Mouse (Mus musculus): ENCODE measurements around the gene Prr5.

Prr5 gene

GRCm38 (mm10) chr15:84668938-84669747 is at the start of gene Prr5:
Prr5 (plus strand) TSS chr15:84669620.
- DNase-seq (ENCODE audit: low spot score), result no peak

- DNase-seq (ENCODE audit: low spot score), result no peak
These were observed 49.4 kb upstream of the Prr5 start for GRCm38 (mm10) chr15:84620028-84620427.

GRCm38 (mm10) chr15:84621722-84622428 is 47.5 kb upstream of the Prr5 start:
- no peak for DNase-seq (ENCODE audit: low spot score)

GRCm38 (mm10) chr15:84624870-84625269 is 44.5 kb upstream of the Prr5 start:
- DNase-seq (ENCODE audit: low spot score), result no peak

- peak; percentile 67 for DNase-seq (ENCODE audit: low spot score)
These were observed 43.6 kb upstream of the Prr5 start for GRCm38 (mm10) chr15:84625712-84626414.

- no peak for DNase-seq (ENCODE audit: low spot score)
These were observed 42.1 kb upstream of the Prr5 start for GRCm38 (mm10) chr15:84627308-84627707.

- DNase-seq (ENCODE audit: low spot score), result peak; percentile 85
These were observed 39.7 kb upstream of the Prr5 start for GRCm38 (mm10) chr15:84629680-84630079.

GRCm38 (mm10) chr15:84631560-84631959 is 37.9 kb upstream of the Prr5 start:
- peak; percentile 89 for DNase-seq (ENCODE audit: low spot score)

- DNase-seq (ENCODE audit: low spot score), result no peak
These were observed 35.1 kb upstream of the Prr5 start for GRCm38 (mm10) chr15:84634361-84634760.

- DNase-seq (ENCODE audit: low spot score), result no peak
These were observed 31.0 kb upstream of the Prr5 start for GRCm38 (mm10) chr15:84638405-84638804.

- no peak for DNase-seq (ENCODE audit: low spot score)
These were observed 30.4 kb upstream of the Prr5 start for GRCm38 (mm10) chr15:84639072-84639450.

GRCm38 (mm10) chr15:84639451-84640136 is 29.8 kb upstream of the Prr5 start:
- peak; percentile 56 for DNase-seq (ENCODE audit: low spot score)

- no peak for DNase-seq (ENCODE audit: low spot score)
These were observed 28.7 kb upstream of the Prr5 start for GRCm38 (mm10) chr15:84640722-84641121.

- DNase-seq (ENCODE audit: low spot score), result no peak
These were observed 28.3 kb upstream of the Prr5 start for GRCm38 (mm10) chr15:84641127-84641526.

GRCm38 (mm10) chr15:84641948-84642347 is 27.5 kb upstream of the Prr5 start:
- no peak for DNase-seq (ENCODE audit: low spot score)

- peak; percentile 45 for DNase-seq (ENCODE audit: low spot score)
These were observed 26.2 kb upstream of the Prr5 start for GRCm38 (mm10) chr15:84643178-84643577.

- DNase-seq (ENCODE audit: low spot score), result no peak
These were observed 17.9 kb upstream of the Prr5 start for GRCm38 (mm10) chr15:84651481-84651880.

- DNase-seq (ENCODE audit: low spot score), result no peak
These were observed 16.3 kb upstream of the Prr5 start for GRCm38 (mm10) chr15:84653151-84653550.

- peak; percentile 93 for DNase-seq (ENCODE audit: low spot score)
These were observed 15.1 kb upstream of the Prr5 start for GRCm38 (mm10) chr15:84653979-84654966.

GRCm38 (mm10) chr15:84654975-84655374 is 14.4 kb upstream of the Prr5 start:
- DNase-seq (ENCODE audit: low spot score), result no peak

- no peak for DNase-seq (ENCODE audit: low spot score)
These were observed 12.7 kb upstream of the Prr5 start for GRCm38 (mm10) chr15:84656689-84657088.
